Mouse (Mus musculus): ENCODE data around the gene Zbtb3.

The Zbtb3 gene

DNA sequence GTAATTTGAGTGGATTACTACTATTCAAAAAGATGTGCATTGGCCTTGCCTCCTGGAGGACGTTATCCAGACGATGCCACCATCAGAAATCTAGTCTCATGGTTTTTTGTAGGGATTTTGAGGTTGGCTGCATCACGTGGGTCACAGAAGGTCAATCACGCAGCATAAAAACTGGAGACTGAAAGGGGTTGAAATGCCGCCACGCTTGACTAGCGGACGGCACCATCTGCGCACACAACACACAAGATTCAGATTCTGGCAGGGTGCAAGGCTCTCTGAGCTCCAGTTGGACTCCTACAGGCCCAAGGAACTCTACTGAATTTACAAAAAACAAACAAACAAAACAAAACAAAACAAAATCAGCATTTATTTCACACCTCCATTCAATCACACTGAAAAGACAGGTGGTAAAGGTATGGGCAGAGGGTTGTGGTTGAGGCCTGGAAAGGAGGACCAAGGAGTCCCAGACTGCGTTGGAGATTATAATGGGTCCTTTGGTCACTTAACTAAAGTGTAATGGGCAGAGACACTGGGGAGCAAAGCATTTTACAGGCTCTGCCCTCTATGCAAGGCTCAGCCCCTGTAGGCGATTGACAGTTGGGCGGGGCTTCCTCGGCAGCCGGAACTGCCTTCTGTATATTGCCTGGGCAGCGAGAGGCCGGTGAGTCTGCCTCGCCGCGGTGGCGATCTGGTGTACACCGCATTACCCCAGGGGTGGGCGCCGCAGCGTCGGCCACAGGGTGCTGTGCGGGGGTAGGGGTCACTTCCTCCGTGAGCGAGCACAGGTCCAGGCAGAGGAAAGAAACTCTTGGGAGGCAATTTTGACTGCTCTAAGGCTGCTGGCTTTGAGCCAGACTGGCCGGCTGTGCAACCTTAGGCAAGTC, 37.8 kb downstream of the Zbtb3 start:
- DNase-seq (ENCODE audit: low read depth), result peak; percentile 79

DNA sequence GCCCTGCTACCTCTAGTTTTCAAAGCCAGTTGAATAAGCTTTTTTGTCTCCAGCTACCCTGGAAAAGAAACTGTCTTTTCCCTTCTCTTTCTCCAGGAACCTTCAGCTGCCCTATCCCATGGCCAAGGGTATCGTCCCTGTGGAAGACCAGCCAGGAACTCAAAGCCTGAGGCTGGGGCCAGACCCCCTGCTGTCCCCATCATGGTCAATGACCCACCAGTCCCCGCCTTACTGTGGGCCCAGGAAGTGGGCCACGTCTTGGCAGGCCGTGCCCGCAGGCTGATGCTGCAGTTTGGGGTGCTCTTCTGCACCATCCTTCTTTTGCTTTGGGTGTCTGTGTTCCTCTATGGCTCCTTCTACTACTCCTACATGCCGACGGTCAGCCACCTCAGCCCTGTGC, 38.7 kb downstream of the Zbtb3 start:
- DNase-seq (ENCODE audit: low read depth), result no peak

DNA sequence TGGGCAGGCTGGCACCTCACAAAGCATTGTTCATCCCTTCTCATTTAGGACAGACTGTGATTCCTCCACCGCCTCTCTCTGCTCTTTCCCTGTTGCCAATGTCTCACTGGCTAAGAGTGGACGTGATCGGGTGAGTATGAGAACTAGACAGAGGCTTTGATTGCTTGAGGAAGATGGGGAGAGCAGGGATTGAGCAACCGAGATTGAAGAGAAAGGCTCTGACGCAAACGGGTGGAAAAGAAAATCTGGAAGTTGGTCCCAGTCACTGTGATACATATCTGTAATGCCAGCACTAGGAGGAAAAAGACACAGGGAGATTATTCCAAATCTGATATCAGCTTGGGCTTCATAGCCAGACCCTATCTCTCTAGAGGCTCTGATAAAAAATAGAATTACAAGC, 40.6 kb downstream of the Zbtb3 start:
- no peak for DNase-seq (ENCODE audit: low read depth)

DNA sequence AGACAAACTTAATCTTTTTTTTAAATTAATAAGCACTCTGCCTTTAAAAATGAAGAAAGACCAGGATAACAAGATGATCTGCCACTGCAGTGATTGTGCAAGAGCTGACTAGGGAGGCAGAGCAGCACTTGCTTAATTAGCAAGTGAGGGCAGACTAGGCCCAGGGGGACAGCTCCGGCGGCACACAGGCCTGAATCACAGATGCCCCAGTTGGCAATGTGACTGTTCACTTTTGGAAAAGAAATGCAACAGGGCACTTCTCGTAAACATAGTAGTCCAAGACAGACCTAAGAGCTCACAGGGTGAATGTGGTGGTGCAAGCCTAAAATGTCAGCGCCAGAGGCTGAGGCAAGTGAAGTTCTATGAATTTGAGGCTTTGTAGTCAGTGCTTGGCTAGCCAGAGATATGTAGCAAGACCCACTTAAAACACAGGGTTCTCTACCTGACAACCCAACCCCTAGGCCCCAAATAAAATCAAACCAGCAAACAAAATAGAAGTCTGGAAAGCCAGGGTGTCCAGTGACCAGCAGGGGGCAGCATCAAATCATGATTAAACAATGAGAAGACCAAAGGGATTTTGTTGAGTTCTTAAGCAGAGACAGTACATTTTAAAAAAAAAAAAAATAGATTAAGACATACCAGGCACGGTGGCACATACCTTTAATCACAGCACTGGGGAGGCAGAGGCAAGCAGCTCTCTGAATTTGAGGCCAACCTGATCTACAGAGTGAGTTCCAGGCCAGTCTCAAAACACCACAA, 42.2 kb downstream of the Zbtb3 start:
- peak; percentile 83 for DNase-seq (ENCODE audit: low read depth)

DNA sequence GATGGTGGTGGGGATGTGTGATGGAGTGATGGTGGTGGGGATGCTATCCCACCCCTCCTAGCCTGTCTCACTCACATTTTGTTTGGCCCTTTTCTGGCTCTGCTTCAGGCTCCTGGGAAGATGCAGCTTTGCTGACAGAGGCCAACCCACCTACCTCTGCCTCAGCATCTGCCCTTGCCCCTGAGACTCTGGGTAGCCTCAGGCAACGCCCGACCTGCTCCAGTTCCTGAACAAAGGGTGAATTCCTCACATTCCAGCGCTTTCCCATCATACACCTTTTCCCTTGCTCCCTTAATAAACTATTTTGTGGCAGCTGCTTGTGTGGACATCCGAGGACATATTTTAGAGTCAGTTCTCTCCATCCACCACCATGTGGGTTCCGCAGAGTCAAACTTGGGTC, 46.0 kb downstream of the Zbtb3 start:
- DNase-seq (ENCODE audit: low read depth), result no peak

DNA sequence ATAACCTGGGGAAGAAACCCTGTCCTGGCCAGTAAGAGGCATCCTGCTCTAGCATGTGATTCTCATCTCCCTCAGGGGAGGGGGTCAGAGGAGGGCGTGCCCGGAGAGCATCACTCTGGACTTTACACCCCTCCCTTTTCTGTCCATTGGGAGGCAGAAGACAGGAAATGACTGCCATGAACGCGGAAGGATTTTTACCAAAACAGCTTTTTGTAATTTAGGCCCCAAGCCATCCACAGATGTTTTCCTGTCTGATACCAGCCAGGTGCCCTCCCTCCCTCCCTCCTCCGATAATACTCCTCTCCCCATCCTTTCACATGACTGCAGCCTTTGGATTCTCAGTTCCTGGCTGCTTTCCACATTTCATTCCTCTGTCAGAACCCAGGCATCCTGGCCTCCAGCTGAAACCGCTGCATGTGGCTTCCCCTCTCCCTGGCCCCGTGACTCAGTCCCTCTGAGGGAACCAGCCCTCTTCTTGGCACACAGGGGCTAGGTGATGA, 48.1 kb downstream of the Zbtb3 start, which contains the start of gene Lrrn4cl:
Lrrn4cl (plus strand) TSS at position 367 of the 500 bp plus-strand sequence.
- DNase-seq (ENCODE audit: low read depth), result peak; percentile 44

DNA sequence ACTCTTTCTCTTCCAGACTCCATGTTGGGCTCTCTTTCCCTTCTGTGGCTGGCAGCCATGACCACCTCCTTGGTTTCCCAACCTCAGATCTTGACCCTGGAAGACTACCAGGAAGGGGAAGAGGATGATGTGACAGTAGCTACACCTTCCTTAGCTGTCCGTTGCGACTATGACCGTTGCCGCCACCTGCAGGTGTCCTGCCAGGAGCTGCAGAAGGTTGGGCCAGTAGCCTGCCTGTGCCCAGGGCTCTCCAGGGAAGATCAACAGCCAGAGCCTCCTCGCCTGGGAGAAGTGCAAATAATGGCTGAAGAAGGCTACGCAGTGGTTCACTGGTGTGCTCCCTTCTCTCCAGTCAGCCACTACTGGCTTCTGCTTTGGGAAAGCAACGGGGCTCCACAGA, 49.3 kb downstream of the Zbtb3 start:
- DNase-seq (ENCODE audit: low read depth), result no peak

DNA sequence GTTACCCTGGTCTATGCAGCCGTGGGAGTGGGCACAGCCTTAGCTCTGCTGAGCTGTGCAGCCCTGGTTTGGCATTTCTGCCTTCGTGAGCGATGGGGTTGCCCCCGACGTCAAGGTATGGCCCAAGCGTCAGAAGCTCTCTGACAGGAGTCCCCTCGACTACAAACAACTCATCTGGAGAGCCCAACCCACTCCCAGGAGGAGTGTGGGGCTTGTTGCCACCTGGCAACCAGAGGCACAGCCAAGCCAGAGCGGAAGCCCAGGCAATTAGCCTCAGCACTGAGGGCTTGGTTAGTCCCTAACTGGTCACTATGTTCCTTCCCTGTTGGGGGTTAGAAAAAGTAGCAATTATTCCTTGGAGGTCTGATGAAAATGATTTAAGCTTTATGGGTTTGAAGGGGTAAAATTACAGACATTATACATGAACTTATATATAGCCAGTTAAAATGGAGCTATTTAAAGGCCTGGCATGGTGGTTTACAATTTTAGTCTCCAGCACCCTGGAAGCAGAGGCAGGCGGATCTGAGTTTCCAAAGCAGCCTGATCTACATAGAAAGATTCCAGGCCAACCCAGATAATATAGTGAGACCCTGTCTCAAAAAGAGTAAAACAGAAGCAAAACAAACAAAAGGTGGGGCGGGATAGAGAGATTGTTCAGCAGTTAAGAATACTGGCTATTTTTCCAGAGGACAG, 50.0 kb downstream of the Zbtb3 start:
- no peak for DNase-seq (ENCODE audit: low read depth)

DNA sequence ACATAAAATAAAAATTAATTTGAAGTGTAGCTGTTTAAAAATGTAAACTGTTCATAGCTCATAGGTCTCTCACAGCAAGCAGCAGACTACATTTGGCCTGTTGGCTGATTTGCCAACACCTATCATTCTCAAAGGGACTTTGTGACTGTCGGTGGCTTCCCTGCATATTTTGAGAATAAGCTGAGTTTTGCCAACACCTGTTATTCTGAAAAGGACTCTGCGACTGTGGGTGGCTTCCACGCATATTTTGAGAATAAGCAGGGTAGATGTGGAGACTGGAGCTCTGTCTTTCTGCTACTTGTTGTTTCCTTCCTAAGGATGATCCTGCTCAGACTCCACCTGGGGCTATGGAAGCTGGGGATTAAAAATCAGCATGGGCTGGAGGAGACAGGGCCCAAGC, 50.8 kb downstream of the Zbtb3 start:
- no peak for DNase-seq (ENCODE audit: low read depth)
